In the genomic region with DNA sequence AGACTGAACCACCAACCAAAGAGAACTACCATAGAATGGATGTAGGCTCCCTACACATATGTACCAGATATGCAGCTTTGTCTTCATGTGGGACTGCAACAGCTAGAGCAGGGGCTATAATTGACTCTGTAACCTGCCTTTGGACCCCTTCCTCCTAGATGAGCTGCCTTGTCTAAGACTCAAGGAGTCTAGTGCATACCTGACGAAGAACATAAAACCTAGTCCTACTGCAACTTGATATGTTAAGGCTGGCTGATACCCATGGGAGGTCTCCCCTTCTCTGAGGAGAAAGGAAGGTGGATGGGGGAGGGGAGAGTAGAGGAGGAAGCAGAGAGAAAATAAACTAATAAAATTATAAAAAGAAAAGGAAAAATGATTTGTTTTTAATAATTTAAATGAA, we compare ENCODE assay signal across 23 mouse cellular contexts.
DNase-seq lines count a peak whose midpoint lies in the region; ATAC-seq lines count a peak whose summit lies in the region.
"Had no signal": no experiment of that assay in that cellular context is flagged by ENCODE, and none has a peak within 500 bp of the region (broad histone marks: within the 10 kb centered on the region; RNA-seq: fewer than 3 reads in every experiment).

No protein-coding gene starts in this region.

- H3K4me3 ChIP-seq in heart, embryonic 12.5 days: no peak overlapping the region
- H3K4me3 ChIP-seq in kidney, embryonic 14.5 days (ENCODE audit: low read length): no peak overlapping the region
- no peak overlapping the region for H3K4me3 ChIP-seq in kidney, embryonic 16.5 days (ENCODE audit: low read length)
- H3K4me3 ChIP-seq: embryonic facial prominence, embryonic 12.5 days; embryonic facial prominence, embryonic 15.5 days; erythroblast, embryonic 14.5 days; forebrain, embryonic 10.5 days; forebrain, embryonic 12.5 days had no signal

- no peak overlapping the region for H3K27ac ChIP-seq in heart, embryonic 12.5 days (ENCODE audit: poor library complexity, severe bottlenecking)
- no peak overlapping the region; the same call in 1 of the 2 replicates for H3K27ac ChIP-seq in kidney, embryonic 14.5 days (ENCODE audit: low read depth, low read length)
- H3K27ac ChIP-seq in kidney, embryonic 16.5 days (ENCODE audit: low read length): peak overlapping the region; percentile 68; the same call in 1 of the 2 replicates
- H3K27ac ChIP-seq: embryonic facial prominence, embryonic 12.5 days; embryonic facial prominence, embryonic 15.5 days; forebrain, embryonic 10.5 days; forebrain, embryonic 12.5 days had no signal

- ATAC-seq in heart, embryonic 12.5 days (ENCODE audit: insufficient number of reproducible peaks, low FRiP score): no peak
- peak; percentile 44; the same call in 1 of the 2 replicates for ATAC-seq in kidney, embryonic 14.5 days (ENCODE audit: low FRiP score, low TSS enrichment)
- ATAC-seq in kidney, embryonic 16.5 days (ENCODE audit: low FRiP score, low TSS enrichment): peak; percentile 53; the same call in 1 of the 2 replicates
- ATAC-seq: forebrain, embryonic 14.5 days; forebrain, embryonic 16.5 days had no signal

- H3K27me3 ChIP-seq in heart, embryonic 12.5 days (replicated peaks): no peaks in the 10 kb centered on the region
- H3K27me3 ChIP-seq in kidney, embryonic 14.5 days (ENCODE audit: control insufficient read depth, insufficient read depth, low read length): no peaks in the 10 kb centered on the region
- no peaks in the 10 kb centered on the region for H3K27me3 ChIP-seq in kidney, embryonic 16.5 days (ENCODE audit: insufficient read depth, low read length)
- H3K27me3 ChIP-seq: embryonic facial prominence, embryonic 12.5 days; embryonic facial prominence, embryonic 15.5 days; forebrain, embryonic 12.5 days had no signal

- peak; percentile 76 for DNase-seq in heart, adult 11 months
- DNase-seq in kidney, postnatal 36 days: no peak
- no peak for DNase-seq in kidney, postnatal 14 days
- DNase-seq: adrenal gland, adult 2 months; adrenal gland, postnatal 10 days; adrenal gland, postnatal 25 days; cerebellum, adult 11 months; cerebellum, adult 18-20 months; cerebellum, adult 8-10 months; cerebellum, adult 9-11 months; cerebellum, postnatal 14 days; cerebellum, postnatal 36 days; embryo, embryonic 11 days had no signal

- H3K36me3 ChIP-seq in heart, embryonic 12.5 days: no peaks in the 10 kb centered on the region
- no peaks in the 10 kb centered on the region for H3K36me3 ChIP-seq in kidney, embryonic 14.5 days (ENCODE audit: control insufficient read depth, insufficient read depth, low read length)
- H3K36me3 ChIP-seq in kidney, embryonic 16.5 days (ENCODE audit: insufficient read depth, low read length): no peaks in the 10 kb centered on the region
- H3K36me3 ChIP-seq: embryonic facial prominence, embryonic 12.5 days; embryonic facial prominence, embryonic 15.5 days; forebrain, embryonic 10.5 days; forebrain, embryonic 12.5 days had no signal

- H3K9ac ChIP-seq in heart, embryonic 12.5 days: no peak overlapping the region
- no peak overlapping the region for H3K9ac ChIP-seq in kidney, embryonic 14.5 days (ENCODE audit: low read depth, low read length)
- no peak overlapping the region for H3K9ac ChIP-seq in kidney, embryonic 16.5 days (replicated peaks; ENCODE audit: low read length)
- H3K9ac ChIP-seq: embryonic facial prominence, embryonic 12.5 days; embryonic facial prominence, embryonic 15.5 days; forebrain, embryonic 12.5 days had no signal

- no peak overlapping the region for H3K4me2 ChIP-seq in heart, embryonic 12.5 days
- no peak overlapping the region for H3K4me2 ChIP-seq in kidney, embryonic 14.5 days (replicated peaks; ENCODE audit: low read depth, low read length)
- no peak overlapping the region for H3K4me2 ChIP-seq in kidney, embryonic 16.5 days (replicated peaks; ENCODE audit: low read depth, low read length)
- H3K4me2 ChIP-seq: embryonic facial prominence, embryonic 12.5 days; embryonic facial prominence, embryonic 15.5 days; forebrain, embryonic 12.5 days had no signal

- no peaks in the 10 kb centered on the region for H3K9me3 ChIP-seq in heart, embryonic 12.5 days (replicated peaks)
- no peaks in the 10 kb centered on the region for H3K9me3 ChIP-seq in kidney, embryonic 14.5 days (ENCODE audit: control insufficient read depth, low read length)
- H3K9me3 ChIP-seq in kidney, embryonic 16.5 days (ENCODE audit: low read length): no peaks in the 10 kb centered on the region
- H3K9me3 ChIP-seq: embryonic facial prominence, embryonic 12.5 days; embryonic facial prominence, embryonic 15.5 days; forebrain, embryonic 10.5 days; forebrain, embryonic 12.5 days had no signal

- no peaks in the 10 kb centered on the region for H3K4me1 ChIP-seq in heart, embryonic 12.5 days (replicated peaks)
- 0 out of 2 replicates have a peak, but pooled peaks cover 5% of the 10 kb centered on the region for H3K4me1 ChIP-seq in kidney, embryonic 14.5 days (ENCODE audit: control insufficient read depth, insufficient read depth, low read length)
- peaks cover 8% of the 10 kb centered on the region for H3K4me1 ChIP-seq in kidney, embryonic 16.5 days (ENCODE audit: insufficient read depth, low read length)

- 64% methylated on average over 1 of the region's 1 CpGs for WGBS in heart, embryonic 12.5 days
- 42% methylated on average over 1 of the region's 1 CpGs for WGBS in kidney, embryonic 14.5 days
- 50% methylated on average over 1 of the region's 1 CpGs for WGBS in kidney, embryonic 16.5 days
